Mouse (Mus musculus) myocyte (in vitro differentiated cells): ENCODE measurements around the gene Phf7.

Experiments
- E2F4 ChIP-seq: IDR thresholded peaks from one replicate; pipeline ENCODE4 v1.6.1; 2011; ENCODE audit warnings: mild to moderate bottlenecking, control low read depth, moderate library complexity; ENCODE audit not compliant: insufficient read depth
- MAX ChIP-seq: IDR thresholded peaks from one replicate; pipeline ENCODE4 v1.6.1; 2011; ENCODE audit warnings: low read depth, mild to moderate bottlenecking, control low read depth
- POLR2AphosphoS2 ChIP-seq: IDR thresholded peaks from one replicate; pipeline ENCODE4 v1.6.1; 2011; ENCODE audit warnings: low read depth, control low read depth; ENCODE audit not compliant: insufficient read length

DNA sequence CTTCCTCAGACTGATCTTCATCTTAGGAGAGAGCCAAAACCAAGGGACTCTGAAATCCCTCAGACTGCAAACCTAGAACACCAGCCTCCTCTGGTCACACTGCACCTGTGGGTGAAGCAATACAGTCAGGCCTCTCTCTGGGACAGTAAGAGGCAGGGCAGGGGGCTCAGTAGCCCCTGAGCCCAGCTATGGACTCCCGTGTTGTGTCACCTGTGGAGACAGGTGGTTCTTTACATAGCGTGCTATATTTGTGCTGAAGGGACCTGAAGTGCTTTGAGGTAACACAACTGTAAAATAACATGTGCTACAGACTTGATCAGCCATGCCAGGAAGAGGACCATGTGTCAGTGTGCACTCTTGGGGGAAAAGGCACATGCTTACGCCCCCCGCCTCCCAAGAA lies 55.6 kb downstream of the Phf7 start:
- TF ChIP-seq POLR2AphosphoS2 (peak; percentile 20), MAX (no peak), E2F4 (no peak)
